Mouse (Mus musculus): ENCODE measurements around the gene Specc1.

Specc1 gene

DNA sequence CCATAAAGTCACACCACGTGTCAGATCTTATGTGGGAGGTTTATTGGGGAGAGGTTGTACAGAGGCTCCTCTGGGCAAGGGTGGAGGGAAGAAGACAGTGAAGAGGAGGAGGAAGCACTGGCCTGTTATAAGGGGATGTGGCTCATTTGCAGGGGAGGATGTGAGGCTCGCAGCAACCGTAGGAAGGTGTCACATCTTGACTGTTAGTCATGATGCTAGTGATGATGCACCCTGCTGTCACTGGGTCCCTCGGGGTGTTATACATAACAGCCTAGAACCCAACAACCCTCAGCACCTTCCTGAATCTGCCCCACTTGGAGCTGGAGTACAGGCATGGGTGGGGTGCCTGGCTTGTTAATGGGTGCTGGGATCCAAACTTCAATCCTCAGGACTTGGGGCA is 94.9 kb downstream of the Specc1 start:
- peak; percentile 33 for DNase-seq

DNA sequence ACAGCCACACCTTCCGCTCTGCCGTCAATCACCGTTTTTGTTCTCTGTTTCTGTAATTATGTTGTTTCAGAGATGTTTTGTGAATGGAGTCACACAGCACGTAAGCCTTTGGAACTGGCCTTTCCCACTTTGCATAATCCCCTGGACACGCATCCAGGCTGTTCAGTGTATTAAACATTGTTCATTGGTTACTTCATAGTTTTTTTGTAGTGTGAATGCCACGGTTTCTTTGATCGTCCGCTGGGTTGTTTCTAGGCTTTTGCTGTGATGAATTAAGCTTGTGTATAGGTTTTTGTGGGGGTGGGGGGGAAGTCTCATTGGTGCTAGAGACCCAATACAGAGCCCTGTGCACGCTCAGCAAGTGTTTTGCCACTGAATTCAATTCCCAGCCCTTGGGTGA is 97.4 kb downstream of the Specc1 start:
- DNase-seq: peak; percentile 28

DNA sequence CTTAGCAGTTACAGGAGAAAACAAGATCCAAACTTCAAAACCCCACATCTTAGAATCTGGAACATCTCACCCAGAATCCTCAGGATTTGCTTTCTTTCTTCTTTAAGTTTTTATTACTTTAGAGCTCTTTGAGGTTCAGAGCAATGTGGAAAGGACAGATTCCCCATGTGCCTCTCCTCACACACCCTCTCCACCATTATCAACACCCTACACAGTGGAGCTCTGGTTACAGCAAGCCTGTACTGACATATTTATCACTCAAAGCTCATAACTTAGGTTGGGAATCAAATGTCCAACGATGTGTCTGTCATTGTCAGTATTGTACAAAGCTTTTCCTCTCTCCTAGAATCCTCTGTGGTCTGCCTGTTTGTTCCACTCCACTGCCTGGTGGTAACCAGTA is 108.0 kb downstream of the Specc1 start:
- peak; percentile 9 for DNase-seq

DNA sequence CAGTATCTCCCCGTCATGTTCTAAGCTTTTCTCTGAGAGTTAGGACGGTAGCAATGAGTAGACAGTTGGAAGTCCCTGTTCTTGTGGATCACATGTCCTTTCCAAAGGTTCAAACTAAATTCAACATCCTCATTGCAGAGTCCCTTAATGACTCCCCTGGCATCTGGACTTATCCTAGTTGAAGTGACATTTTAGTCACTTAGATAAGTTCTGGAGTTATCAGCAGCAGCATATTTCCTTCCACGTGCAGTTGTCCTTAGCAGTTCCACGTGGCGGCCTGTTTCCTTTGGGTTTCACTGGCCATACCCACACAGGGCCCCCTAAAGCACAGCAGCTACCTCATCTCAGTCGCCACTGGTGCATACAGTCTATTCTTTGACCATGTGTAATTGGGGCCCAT is 109.1 kb downstream of the Specc1 start:
- DNase-seq: peak; percentile 61

DNA sequence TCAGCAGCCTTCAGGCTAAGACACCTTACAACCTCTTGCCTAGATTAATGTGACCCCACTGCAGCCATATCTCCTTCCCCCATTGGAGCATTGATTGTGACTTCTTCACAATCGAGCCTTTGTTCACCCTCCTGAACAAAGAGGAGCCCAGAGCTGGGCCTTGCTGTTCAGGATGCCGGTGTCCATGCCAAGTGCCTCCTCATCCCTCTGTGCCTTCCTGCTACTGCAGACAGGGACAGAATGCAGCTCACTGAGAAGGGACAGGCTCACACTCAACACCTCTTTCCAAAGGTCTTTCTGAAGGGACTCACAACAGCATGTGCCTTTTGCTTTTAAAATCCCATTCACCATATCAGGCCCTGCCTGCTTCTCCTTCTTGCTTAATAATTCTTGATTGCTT is 113.0 kb downstream of the Specc1 start:
- peak; percentile 73 for DNase-seq

DNA sequence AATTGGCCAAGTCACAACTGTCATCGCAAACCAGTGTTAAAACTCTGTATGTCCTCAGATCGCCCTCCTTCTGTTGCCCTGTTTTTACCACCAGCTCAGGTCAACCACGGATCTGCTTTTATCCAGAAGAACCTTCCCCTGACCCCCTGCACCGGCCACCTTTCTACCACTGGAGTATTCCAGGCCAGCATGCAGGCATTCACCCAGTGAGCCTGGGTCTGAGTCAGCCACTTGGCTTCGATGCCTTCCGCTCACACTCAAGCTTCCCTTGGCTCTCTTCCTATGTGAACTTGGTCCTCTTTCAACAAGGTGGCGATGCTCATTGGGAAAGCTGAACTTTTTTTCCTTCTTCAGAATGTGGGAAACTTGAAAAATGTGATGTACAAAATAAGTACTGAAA is 113.6 kb downstream of the Specc1 start:
- peak; percentile 70 for DNase-seq

DNA sequence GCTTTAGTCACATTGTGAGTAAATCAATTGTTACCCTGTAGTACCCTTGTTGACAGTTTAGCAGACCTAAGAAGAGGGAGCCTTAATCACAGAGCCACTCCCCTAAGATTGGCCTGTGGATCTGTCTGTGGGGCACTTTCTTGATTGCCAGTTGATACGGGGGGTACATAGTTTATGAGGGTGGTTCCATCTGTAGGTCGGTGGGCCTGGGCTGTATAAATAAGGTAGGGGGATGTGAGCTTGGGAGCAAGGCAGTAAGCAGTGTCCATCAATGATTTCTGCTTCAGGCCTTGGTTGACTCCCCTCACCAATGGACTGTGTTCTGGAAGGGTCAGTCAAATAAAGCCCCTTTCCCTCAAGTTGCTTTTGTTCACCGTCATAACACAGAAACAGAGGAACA is 115.8 kb downstream of the Specc1 start:
- DNase-seq: peak; percentile 70

DNA sequence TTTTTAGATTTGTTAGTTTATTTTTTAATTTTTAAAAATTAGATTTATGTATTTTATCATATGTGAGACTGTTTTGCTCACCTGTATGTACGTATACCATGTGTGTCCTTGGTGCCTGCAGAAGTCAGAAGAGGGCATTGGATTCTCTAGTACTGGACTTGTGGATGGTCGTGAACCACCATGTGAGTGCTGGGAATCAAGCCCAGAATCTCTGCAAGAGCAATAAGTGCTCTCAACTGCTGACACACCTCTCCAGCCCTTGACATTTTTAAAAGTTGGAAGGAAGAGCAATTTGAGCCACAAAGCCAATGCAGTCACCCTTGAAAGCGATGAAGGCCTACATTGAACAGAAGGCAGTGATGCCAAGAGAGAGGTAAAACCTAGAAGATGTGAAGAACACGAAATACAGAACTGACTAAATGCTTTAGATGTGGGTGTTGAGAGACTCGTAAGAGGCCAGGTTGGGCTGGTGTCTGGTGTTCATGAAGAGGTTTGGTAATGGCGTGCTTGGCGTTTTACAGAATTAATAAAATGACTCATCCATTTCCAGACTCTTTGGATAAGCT is 117.1 kb downstream of the Specc1 start:
- peak; percentile 55 for DNase-seq

DNA sequence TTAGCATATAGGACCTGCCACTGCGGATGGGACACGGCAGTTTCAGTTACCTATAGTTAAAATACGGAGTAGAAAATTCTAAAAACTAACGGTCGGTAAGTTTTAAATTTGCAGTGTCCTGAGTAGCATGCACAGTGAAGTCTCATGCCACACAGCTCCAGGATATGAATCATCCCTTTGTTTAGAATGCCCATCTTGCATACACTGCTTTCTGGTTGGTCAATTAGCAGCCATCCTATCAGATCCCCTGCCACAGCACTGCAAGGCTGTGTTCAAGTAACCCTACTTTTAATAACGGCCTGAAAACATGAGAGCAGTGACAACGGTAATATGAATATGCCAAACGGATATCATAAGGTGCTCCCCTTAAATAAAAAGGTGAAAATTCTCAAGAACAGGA is 118.0 kb downstream of the Specc1 start:
- DNase-seq: peak; percentile 35

DNA sequence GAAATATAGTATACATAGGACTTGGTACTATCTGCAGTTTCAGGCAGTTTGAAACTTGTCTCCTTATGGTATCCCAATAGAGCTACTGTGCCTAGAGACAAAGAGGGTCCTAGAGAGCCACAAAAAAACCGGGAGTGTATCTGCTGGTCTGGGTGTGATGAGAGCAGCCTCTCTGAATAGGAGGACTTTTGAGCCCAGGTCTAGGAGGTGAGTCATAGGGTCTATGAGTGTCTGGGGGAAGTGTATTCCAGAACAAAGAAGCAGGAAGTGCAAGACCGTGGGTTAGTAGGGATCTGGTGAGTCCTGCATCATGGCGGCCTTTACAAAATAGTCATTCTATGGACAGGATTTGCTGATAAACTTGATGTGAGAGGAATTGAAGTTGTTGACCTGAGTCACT is 118.5 kb downstream of the Specc1 start:
- peak; percentile 29 for DNase-seq

DNA sequence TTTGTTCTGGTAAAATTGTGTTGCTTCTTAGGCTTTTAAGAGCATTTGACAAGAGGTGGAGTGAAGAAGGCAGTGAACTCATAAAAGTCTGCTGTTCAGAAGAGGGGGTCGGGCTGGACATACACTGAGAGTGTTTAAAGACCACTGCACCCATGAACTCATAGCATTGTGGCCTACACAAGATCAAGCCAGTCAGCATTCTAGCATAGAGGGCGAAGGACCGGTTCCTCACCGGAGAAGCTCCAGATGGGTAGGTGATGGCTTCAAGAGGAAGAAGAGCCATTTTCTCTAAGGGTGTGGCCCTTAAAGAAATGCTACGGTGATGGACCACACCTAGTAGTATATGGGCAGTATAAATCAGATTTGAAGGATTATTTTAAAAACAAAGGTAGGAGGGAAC is 119.0 kb downstream of the Specc1 start:
- DNase-seq: peak; percentile 79

DNA sequence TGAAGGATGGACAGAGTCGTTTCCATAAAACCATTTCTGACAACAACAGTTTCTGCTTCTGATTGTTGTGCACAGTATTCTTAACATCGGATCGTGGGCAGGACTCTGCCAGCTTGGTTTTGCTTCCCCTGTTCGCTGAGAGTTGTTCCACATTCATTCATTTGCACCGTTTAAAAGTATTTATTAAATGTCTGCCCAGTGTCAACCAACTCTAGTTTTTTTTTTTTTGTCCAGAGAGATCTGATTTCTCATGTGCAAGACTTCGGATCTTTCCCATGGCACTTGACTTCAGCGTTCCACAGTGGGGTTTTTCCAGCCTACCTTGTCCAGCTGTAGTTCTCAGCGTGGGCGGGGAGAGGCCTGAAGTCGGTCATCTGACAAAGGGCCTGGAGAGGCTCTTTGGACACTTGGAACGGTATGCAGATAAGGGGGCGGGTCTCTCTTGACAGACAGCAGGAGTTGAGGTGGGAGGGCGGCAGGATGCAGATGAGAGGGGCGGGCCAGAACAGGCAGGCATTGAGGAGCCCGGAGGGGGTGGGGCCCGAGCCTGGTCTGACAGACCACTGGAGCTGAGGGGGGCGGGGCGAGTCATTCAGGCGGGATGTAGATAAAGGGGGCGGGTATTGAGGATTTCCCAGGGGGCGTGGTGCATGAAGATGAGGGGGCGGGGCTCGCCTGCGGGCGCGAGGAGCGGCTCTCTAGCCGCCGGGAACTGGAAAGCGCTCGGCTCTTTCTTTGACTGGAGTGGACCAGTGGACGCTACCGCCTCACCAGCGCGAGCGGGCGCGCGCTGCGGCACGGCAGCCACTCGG is 120.0 kb downstream of the Specc1 start:
- peak; percentile 100 for DNase-seq

DNA sequence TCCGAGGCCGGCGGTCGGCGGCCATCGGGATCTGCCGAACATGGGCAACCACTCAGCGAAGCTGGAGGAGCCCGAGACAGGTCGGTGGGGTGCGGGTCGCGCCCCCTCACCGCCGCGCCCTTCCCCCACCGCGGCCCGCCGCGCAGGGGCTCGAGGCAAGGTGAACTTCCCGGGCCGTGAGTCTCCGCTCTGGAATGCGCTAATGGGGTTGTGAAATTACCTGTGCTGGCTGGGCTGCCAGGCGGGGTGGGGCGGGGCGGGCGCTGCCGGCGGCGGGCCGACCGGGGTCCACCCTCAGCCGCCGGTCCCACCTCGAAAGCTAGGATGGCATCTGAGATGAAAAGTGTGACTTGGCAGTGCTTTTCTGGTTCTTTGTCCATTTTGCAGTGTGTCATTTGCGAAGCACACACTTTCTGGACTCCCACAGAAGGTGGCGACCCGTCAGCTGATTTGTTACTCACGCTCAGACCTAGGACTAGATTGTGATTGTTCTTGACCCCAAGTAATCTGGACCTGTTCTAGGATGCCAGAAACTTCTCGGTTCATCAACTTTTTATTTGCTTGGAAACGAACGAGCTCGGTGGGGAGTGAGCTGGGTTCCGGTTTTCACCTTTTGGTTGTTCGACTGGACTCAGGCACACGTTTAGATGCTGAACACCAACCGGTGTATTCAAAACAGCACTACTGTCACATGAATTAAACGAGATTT is 120.7 kb downstream of the Specc1 start:
- no peak for DNase-seq

DNA sequence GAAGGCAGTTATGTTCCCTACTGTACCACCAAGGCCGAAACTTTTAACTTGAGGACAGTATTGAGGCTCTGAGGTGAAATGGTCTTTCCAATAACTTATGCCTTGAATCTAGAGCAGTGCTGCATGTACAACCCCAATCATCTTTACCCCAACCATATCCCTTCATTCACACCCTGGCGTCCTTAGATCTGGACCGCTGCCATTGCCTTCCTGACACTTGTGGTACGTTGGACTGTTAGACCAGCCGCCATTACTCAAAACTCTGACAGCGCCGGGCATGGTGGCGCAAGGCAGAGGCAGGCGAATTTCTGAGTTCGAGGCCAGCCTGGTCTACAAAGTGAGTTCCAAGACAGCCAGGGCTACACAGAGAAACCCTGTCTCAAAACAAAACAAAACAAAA is 121.8 kb downstream of the Specc1 start:
- DNase-seq: peak; percentile 81

DNA sequence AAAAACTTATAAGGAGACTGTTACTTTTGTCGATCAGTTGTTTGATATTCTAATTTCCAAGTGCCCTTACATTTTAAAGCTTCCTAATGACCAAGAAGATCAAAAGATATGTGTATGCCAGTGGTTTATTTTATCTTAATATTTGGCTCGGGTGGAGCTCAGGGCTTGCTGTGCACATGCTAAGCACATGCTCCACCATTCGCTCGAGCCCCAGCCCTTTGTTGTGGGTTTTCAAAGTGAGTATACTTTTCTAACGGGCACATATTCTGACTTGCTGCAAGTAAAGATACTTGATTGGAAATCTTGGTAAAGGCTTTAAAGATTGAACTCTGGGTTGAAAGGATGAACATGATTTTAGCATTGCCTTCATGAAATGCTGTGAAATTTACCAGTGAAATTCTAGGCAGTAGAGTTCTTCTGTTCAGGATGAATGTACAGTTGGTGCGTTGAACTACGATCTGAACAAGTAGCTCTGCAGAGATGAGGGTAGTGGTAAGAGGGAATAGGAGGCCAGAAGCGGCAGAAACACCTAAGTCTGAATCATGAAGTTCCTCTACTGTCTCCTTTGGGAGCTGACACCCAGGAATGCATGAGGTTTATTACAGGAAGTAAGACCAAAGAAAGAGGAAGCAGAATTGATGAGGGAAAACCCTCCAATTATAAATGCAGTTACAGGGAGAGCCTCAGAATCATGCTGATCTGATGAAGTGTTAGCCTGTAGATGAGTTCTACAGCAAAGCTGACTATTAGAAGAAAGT is 122.7 kb downstream of the Specc1 start:
- peak; percentile 59 for DNase-seq

DNA sequence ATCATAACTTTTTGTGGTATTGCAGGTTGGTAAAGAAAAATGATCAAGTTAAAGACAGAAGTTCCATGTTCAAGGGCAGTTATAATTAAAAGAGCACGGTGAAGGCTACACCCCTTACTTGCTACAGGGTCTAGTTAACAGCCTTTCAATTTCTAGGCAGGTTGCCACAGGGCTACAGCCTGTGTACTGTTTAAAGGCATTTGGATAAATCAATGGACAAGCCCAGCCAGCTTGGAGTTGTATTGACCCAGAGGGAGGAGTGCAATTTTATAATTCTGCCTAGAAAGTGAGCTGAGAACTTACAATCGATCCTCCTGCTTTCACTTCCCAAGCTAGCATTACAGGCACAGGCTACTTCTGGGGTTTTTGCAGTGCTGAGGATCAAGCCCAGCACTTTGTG is 123.9 kb downstream of the Specc1 start:
- peak; percentile 24 for DNase-seq

DNA sequence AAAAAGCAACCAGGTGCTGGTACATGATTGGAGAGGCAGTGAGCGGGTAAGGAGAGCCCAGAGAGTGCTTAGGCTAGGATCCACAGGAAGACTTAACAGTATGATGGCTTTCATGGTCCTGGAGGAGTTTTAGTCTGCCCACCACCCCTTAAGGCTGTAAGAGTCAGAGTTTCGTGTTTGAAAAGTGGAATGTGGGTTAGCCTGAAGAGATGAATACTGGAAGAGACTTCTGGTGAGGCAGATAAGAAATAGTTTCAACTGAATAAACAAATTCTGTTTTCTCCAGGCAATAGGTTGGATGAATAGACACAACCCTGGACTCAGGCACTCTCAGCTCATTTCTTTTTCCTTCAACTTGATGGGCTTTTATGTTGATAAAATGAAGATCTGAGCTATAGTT is 130.1 kb downstream of the Specc1 start:
- DNase-seq: no peak

DNA sequence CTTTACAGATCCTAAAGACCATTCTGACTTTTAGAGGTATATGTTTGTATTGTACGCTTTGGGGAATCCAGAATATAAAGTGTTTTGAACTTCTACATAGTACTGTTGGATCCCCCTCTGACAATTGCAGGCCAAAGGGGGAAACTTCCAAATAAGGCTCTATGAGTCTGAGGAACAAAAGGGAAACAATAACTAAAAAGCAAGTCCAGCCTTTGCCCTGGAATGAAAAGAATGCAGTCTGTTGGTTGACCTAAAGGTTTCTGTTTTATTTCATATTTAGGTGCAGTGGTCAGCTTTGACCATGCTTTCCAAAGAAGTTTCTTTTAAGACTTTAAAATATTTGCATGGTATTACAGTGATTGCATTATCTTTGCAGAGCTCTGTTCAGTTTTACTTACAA is 130.5 kb downstream of the Specc1 start:
- DNase-seq: peak; percentile 33

DNA sequence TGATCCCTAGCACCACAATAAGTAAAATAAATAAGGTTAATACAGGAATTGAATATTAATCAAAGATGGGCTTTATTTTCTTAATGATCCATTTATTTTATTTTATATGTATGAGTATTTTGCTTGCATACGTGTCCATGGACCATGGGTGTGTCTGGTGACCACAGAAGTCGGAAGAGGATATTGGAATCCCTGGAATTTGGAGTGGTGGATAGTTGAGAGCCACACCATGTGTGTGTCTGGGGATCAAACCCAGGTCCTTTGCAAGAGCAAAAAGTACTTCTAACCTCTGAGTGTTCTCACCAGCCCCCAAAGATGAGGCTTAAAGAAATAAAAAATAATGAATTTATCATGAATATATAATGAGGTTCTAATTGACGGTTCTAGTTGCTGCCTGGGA is 132.1 kb downstream of the Specc1 start:
- no peak for DNase-seq

DNA sequence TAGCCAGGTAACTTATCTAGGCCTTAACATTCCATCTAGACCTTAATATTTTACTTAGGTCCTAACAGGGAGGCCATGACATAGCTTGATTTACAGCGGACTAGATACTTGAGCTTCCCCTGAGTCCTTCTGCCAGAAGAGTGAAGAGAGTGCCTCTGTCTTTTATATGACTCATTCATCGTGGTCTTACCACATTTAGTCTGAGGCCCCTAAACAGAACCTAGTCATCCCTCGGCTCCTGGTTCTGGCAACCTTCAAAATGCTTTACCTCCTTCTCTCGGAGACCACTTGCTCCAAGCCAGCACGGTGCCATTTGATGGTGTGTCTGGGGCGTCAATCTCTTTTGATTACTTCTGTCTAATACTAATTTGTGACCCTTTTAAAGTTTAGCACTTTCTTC is 133.8 kb downstream of the Specc1 start:
- DNase-seq: peak; percentile 62

DNA sequence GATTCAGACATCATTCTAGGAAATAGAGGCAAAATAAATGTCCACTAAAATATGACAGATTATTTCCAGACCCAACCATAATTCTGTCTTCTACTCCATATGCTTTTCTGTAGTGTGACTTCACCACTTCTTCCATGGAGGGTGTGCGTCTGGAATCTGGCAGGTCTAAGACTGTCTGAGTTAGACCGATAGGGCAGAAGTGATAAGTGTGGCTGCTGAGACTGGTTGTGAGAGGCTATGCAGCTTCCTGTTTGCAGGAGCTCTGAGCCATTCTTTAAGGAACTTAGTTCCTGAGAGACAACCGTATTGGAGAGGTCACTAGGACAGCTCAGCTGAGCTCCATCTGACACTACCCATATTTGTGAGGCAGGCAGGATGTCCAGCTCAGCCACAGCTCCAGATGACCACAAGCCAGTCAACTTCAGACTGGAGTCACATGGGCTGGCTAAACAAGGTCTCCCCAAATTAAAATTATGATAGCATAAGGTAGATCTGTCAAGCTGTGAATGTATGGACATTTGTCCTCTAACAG is 146.9 kb downstream of the Specc1 start:
- no peak for DNase-seq

DNA sequence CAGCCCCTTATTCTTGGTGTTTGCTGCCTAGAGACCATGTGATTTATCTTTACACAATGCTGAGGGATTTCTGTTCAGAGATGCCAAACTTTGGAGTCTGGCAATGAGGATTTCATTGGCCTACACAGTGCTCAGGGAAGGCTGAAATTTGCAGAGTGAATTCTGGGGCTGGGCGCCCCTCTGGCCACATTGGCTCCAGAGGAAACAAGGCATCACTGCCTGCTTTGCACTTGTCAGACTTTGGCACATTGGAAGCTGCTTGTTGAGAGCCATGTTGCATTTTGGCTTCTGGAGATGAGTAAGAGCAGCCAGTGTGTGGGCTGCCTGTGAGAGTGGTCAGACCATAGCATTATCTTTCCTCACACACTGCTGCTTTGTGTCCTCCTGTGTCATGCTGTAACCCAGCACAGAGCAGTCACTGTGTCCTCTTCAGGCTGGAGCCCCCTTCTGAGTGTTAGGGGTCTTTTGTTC is 149.9 kb downstream of the Specc1 start:
- no peak for DNase-seq

DNA sequence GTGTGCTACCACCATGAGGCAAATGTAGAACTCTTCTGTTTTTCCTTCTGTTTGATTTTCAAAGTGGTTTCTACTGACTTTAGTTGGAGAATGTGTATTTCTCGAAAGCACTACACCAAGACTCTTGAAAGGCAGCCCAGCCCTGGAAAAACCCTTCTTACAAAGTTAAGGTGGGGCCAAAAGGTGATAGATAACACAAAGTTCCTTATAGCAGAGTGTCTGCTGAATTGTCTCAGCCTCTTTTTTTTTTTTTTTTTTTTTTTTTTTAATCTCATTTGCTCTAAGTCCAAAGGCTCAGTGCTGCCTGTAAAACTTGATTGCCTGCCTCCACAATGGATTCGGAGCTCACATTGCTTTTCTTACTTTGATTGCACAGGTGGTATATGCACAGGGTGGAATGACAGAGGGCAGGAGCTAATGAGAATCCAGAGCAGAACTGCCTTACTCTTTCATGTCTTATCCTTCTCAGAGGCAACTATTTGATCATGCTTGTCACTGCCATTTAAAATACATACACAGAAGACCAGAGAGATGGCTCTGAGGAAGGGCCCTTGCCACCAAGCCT is 150.8 kb downstream of the Specc1 start:
- no peak for DNase-seq
